Mouse (Mus musculus): ENCODE measurements at regions not wholly inside any gene's neighbourhood (a gene's known extent, or its start where the extent isn't known, plus 50 kb on each side); places are given as distances from the start of the nearest gene placed in this dataset.

- 84% methylated on average over 5 of the region's 5 CpGs for WGBS
- no peak overlapping the region for H3K27ac ChIP-seq
- H3K36me3 ChIP-seq, result no peaks in the 10 kb centered on the region
- H3K4me2 ChIP-seq (replicated peaks), result no peak overlapping the region
- H3K4me3 ChIP-seq, result no peak overlapping the region
- no peaks in the 10 kb centered on the region for H3K27me3 ChIP-seq
- H3K9me3 ChIP-seq, result no peaks in the 10 kb centered on the region
- no peak for ATAC-seq (ENCODE audit: low FRiP score, low read depth)
- H3K4me1 ChIP-seq, result no peaks in the 10 kb centered on the region
- no peak overlapping the region for H3K9ac ChIP-seq
These were observed 441.6 kb upstream of the Cd180 start for GRCm38 (mm10) chr13:102251709-102252108.

GRCm38 (mm10) chr13:102255401-102256371 lies 437.7 kb upstream of the Cd180 start:
- Histone ChIP-seq H3K4me3 (no peak overlapping the region), H3K9ac (no peak overlapping the region), H3K9me3 (no peaks in the 10 kb centered on the region), H3K36me3 (no peaks in the 10 kb centered on the region), H3K4me2 (replicated peaks) (no peak overlapping the region), H3K27ac (no peak overlapping the region), H3K4me1 (no peaks in the 10 kb centered on the region), H3K27me3 (no peaks in the 10 kb centered on the region)
- 64% methylated on average over 7 of the region's 7 CpGs for WGBS
- ATAC-seq (ENCODE audit: low FRiP score, low read depth), result no peak

GRCm38 (mm10) chr13:102258207-102258606 lies 435.2 kb upstream of the Cd180 start:
- Histone ChIP-seq H3K4me2 (replicated peaks) (no peak overlapping the region), H3K9ac (no peak overlapping the region)
- WGBS, result 91% methylated on average over 8 of the region's 8 CpGs

DNA sequence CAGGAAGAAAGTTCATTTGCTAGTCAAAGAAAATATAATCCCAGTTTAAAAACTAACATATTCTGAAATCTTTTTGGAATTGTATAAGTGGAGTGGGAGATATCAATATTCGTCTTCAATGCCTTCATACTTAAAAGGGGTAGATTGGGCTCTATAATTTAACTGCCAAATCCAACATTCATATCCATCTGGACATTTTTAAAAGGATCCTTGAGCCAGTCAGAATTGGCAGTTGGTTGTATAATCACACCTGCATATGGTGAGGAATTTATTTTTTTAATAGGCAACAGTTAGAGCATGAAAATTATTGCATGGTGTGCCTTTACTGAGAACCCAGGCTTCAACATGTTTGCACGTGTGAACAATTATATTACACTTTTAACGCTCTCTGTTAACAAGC lies 419.5 kb upstream of the Cd180 start:
- H3K36me3 ChIP-seq, result no peaks in the 10 kb centered on the region
- WGBS, result 47% methylated on average over 3 of the region's 3 CpGs
- 0 out of 2 replicates have a peak, but pooled peaks cover 6% of the 10 kb centered on the region for H3K27me3 ChIP-seq
- ATAC-seq (ENCODE audit: low FRiP score, low read depth), result no peak
- H3K4me2 ChIP-seq (replicated peaks), result no peak overlapping the region
- H3K9ac ChIP-seq, result no peak overlapping the region
- no peaks in the 10 kb centered on the region for H3K9me3 ChIP-seq
- H3K4me3 ChIP-seq, result no peak overlapping the region
- H3K27ac ChIP-seq, result no peak overlapping the region
- H3K4me1 ChIP-seq, result peaks cover 6% of the 10 kb centered on the region

More at GRCm38 (mm10) chr13:102258207-102258606, 435.2 kb upstream of the Cd180 start:
- Histone ChIP-seq H3K9me3 (no peaks in the 10 kb centered on the region), H3K4me3 (no peak overlapping the region), H3K36me3 (no peaks in the 10 kb centered on the region), H3K27me3 (no peaks in the 10 kb centered on the region), H3K4me1 (no peaks in the 10 kb centered on the region), H3K27ac (no peak overlapping the region)
- ATAC-seq (ENCODE audit: low FRiP score, low read depth), result no peak

GRCm38 (mm10) chr13:102275296-102275695 lies 418.1 kb upstream of the Cd180 start:
- Histone ChIP-seq H3K36me3 (no peaks in the 10 kb centered on the region), H3K4me1 (peaks cover 6% of the 10 kb centered on the region), H3K27me3 (0 out of 2 replicates have a peak, but pooled peaks cover 6% of the 10 kb centered on the region), H3K9ac (no peak overlapping the region), H3K27ac (no peak overlapping the region), H3K9me3 (no peaks in the 10 kb centered on the region), H3K4me2 (replicated peaks) (no peak overlapping the region), H3K4me3 (no peak overlapping the region)
- 82% methylated on average over 2 of the region's 2 CpGs for WGBS
- no peak for ATAC-seq (ENCODE audit: low FRiP score, low read depth)

DNA sequence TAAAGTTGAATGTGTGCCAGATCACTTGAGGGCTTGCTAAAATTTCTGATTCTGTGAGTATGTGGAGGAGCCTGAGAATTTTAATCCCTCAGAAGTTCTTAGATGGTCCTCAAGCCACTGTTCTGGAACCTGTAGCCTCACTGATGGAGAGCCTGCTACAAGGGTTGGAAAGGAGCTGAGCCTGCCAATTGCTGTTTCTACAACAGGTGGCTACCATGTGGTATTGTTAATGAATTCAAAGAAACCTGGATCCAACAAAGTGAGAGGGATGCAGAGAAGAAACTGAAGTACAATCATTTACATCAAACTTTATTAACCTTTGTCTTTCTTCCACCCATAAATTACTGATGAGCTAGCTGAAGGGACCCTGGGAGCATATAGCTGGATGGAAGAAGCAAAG lies 416.5 kb upstream of the Cd180 start:
- Histone ChIP-seq H3K9ac (no peak overlapping the region), H3K4me2 (replicated peaks) (no peak overlapping the region), H3K36me3 (no peaks in the 10 kb centered on the region), H3K27ac (no peak overlapping the region), H3K27me3 (no peaks in the 10 kb centered on the region), H3K9me3 (peaks cover 3% of the 10 kb centered on the region; the same call in 1 of the 2 replicates), H3K4me3 (no peak overlapping the region), H3K4me1 (peaks cover 6% of the 10 kb centered on the region)
- ATAC-seq (ENCODE audit: low FRiP score, low read depth), result no peak

DNA sequence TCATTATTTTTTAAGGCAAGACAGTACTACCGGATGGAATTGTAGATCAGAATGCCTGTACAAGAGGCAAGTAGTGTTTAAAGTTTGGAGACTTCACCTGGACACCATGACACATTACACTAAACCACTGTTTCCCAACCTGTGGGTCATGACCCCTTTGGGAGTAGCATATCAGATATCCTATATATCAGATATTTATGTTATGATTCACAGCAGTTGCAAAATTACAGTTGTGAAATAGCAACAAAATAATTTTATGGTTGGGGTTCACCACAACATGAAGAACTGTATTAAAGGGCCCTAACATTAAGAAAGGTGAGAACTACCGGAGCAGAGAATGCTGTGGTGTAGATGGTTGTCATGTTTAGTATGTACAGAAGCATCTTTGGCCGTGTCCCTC lies 413.2 kb upstream of the Cd180 start:
- Histone ChIP-seq H3K9ac (no peak overlapping the region), H3K36me3 (no peaks in the 10 kb centered on the region), H3K27ac (no peak overlapping the region), H3K4me3 (no peak overlapping the region), H3K9me3 (peaks cover 3% of the 10 kb centered on the region; the same call in 1 of the 2 replicates), H3K4me1 (no peaks in the 10 kb centered on the region), H3K27me3 (no peaks in the 10 kb centered on the region), H3K4me2 (replicated peaks) (no peak overlapping the region)
- no peak for ATAC-seq (ENCODE audit: low FRiP score, low read depth)
- 91% methylated on average over 3 of the region's 3 CpGs for WGBS

DNA sequence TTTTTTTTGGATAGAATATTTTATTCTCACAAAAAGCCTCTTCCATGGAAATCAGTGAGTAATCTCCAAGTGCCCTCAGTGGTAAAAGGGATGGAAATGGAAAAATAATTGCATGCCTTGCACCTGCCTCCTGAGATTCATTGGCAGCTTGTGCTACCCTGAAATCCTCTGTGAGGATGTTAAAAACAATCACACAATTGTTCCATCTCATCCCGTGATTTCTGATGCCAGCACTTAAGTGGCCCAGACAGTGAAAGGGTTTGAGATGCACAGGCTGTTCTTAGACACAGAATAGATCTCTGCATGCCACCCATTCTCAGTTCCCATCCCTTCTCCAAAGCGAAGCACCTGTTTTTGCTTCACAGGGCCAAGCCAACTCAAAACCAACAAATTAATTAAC lies 398.9 kb upstream of the Cd180 start:
- no peak overlapping the region for H3K4me3 ChIP-seq
- no peaks in the 10 kb centered on the region for H3K4me1 ChIP-seq
- no peak overlapping the region for H3K27ac ChIP-seq
- H3K9me3 ChIP-seq, result no peaks in the 10 kb centered on the region
- no peak for ATAC-seq (ENCODE audit: low FRiP score, low read depth)
- H3K36me3 ChIP-seq, result no peaks in the 10 kb centered on the region
- no peak overlapping the region for H3K4me2 ChIP-seq (replicated peaks)
- no peak overlapping the region for H3K9ac ChIP-seq
- 85% methylated on average over 2 of the region's 2 CpGs for WGBS
- H3K27me3 ChIP-seq, result 0 out of 2 replicates have a peak, but pooled peaks cover 5% of the 10 kb centered on the region

- Histone ChIP-seq H3K9ac (no peak overlapping the region), H3K4me1 (no peaks in the 10 kb centered on the region), H3K4me3 (no peak overlapping the region), H3K4me2 (replicated peaks) (no peak overlapping the region), H3K27ac (no peak overlapping the region), H3K27me3 (0 out of 2 replicates have a peak, but pooled peaks cover 5% of the 10 kb centered on the region), H3K36me3 (no peaks in the 10 kb centered on the region), H3K9me3 (no peaks in the 10 kb centered on the region)
- ATAC-seq (ENCODE audit: low FRiP score, low read depth), result no peak
- WGBS, result 79% methylated on average over 11 of the region's 11 CpGs
These were observed 398.3 kb upstream of the Cd180 start for GRCm38 (mm10) chr13:102295079-102295478.

DNA sequence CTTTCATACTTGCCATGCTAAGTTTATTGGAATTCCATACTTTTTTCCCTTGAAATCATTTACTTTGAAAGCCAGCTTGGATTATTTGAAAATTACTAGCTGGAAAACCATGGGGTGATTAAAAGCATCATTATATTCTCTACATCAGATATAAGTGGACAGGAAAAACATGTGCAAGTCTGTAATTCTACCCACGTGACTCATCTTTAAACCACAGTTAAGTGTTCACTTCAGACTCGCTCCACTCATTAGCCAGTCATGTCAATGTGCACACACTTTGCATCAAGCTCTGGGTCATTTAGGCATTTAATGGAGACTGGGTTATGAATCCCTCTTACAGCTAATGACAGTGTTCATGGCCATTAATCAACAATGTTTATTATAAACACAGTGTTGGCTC lies 385.4 kb upstream of the Cd180 start:
- Histone ChIP-seq H3K9ac (no peak overlapping the region), H3K27ac (no peak overlapping the region), H3K4me3 (no peak overlapping the region), H3K36me3 (no peaks in the 10 kb centered on the region), H3K9me3 (no peaks in the 10 kb centered on the region), H3K27me3 (no peaks in the 10 kb centered on the region), H3K4me1 (0 out of 2 replicates have a peak, but pooled peaks cover 4% of the 10 kb centered on the region), H3K4me2 (replicated peaks) (no peak overlapping the region)
- no peak for ATAC-seq (ENCODE audit: low FRiP score, low read depth)
- 56% methylated on average over 2 of the region's 2 CpGs for WGBS

DNA sequence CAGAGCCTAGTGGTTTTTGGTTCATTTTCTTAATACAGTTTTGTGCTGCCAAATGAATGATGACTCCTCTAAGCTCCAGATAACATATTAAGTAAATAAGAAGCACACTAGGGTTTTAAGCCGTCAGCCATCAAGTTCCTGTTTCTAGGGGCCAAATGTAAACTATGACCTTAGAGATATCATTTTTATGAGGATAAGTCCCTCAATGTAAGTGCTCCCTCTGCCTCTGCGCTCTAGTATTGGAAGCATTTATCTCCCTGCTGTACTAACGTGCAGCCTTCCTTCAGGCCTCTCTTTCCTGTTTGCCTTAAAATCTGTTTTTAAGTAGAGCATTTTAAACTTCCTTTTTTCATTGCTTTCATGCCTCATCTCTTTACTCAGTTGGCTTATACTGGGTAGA lies 381.3 kb upstream of the Cd180 start:
- Histone ChIP-seq H3K9me3 (no peaks in the 10 kb centered on the region), H3K27me3 (no peaks in the 10 kb centered on the region), H3K4me1 (0 out of 2 replicates have a peak, but pooled peaks cover 4% of the 10 kb centered on the region), H3K36me3 (no peaks in the 10 kb centered on the region), H3K4me3 (no peak overlapping the region), H3K9ac (no peak overlapping the region), H3K4me2 (replicated peaks) (no peak overlapping the region), H3K27ac (no peak overlapping the region)
- no peak for ATAC-seq (ENCODE audit: low FRiP score, low read depth)
- WGBS, result 60% methylated on average over 3 of the region's 3 CpGs

DNA sequence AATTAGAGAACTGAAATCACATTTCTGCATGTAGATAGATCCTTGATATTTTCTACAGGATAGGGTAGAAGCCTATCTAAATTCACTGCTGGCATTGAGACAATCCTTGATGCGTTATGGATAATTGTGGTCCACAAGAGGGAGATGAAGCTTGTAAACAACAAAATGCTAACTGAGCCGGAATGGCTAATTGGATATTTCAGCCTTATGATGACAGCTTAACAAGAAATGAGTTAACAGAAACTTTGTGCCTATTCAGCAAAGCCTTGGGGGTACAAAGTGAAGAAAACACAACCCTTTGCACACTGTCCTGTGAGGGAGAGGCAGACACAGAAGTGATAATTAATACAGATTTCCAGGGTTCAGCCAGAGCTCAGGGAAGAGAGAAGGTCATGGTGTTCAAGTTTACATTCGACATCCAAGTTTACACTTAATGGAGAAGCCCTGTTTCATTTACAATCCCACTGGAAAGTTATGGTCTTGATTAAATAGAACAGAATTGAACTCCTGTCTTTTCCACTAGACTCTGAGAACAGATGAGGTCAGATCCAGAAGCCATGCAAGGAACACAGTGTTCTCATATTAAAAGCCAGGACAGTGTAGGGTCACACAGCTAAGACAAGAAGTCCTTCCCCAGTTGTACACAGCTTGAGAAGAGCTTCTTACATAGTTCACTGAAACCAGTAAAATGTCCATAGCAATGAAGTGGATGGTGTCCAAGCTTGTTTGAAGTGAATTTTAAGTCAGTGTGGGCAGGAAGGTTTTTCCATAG lies 377.3 kb upstream of the Cd180 start:
- H3K4me3 ChIP-seq, result no peak overlapping the region
- H3K4me2 ChIP-seq (replicated peaks), result no peak overlapping the region
- no peaks in the 10 kb centered on the region for H3K36me3 ChIP-seq
- 69% methylated on average over 3 of the region's 3 CpGs for WGBS
- no peaks in the 10 kb centered on the region for H3K4me1 ChIP-seq
- no peaks in the 10 kb centered on the region for H3K9me3 ChIP-seq
- no peak overlapping the region for H3K9ac ChIP-seq
- H3K27ac ChIP-seq, result no peak overlapping the region
- ATAC-seq (ENCODE audit: low FRiP score, low read depth), result no peak
- H3K27me3 ChIP-seq, result no peaks in the 10 kb centered on the region
